Mouse (Mus musculus) kidney, adult 11 months (tissue): Measurements from ENCODE around the gene Lrrc75a.

Source experiments
- DNase-seq: peaks from one replicate; pipeline ENCODE4 v3.0.0; 2022

Gene Lrrc75a

GRCm38 (mm10) chr11:62614876-62615410 lies 33.4 kb downstream of the Lrrc75a start:
- no peak for DNase-seq

DNA sequence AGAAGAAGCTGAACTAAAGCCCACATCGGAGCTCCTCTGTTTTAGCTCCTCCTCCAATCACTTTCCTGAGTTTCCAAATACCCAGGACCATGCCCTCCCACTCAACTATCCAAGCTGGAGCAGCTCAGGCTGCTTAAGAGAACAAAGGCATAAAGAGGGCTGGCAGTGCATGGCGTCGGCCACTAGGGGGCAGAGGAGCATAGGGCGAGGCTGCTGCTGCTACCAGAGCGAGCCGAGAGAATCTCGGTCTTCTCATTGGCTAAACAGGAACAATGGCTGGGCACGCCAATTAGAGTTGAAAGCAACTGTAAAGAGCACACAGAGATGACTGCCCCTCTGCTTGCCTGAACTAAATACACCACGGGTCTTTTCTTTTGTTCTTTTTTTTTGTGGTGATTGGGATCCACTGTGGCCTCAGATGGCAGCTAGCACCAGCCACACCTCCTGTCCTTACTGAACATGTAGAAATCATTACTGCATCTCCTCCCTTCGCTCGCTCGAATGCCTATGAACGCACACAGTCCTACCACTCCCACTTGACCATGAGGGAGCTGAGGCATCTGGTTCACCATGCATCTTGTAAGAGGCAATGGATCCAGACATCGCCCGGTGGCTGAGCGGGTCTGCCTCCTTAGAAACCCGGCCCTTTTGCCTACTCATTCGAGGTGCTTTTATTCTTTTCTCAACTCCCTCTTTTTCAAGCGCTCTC lies 34.5 kb downstream of the Lrrc75a start:
- peak; percentile 82 for DNase-seq

DNA sequence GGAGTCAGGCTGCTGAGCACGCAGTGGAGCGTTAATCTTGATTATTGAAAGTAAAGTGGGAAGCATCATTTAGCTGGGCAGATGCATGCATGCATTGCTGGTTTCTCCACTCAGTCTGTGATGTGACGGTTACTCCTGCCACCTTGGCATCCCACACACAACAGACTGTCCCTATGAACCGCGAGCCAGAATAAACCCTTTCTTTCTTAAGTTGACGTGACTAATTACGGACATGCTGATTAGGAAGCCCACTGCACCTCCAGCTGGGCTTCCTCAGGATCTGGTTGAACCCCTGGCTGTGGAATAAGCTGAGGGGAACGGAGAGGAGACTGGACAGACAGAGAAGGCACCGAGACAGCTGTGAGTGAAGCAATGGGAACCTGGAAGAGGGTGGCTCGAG lies 35.7 kb downstream of the Lrrc75a start:
- DNase-seq: no peak

DNA sequence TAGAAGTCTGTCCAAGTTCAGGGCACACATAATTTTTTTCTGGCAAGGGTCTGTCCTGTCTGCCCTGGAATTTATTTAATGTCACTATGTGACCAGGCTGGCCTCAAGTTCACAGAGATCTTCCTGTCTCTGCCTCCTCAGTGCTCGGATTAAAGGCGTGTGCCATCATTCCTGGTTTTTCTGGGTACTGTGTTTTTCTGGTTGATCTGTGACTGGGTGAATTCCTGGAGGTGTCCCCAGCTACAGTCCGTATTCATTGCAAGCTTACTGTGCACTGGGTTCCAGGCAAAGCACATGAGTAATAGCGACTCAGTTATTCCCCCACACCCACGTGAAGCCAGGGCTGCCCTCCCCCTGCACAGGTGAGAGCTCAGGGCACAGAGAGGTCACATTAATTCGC lies 38.0 kb downstream of the Lrrc75a start:
- no peak for DNase-seq

DNA sequence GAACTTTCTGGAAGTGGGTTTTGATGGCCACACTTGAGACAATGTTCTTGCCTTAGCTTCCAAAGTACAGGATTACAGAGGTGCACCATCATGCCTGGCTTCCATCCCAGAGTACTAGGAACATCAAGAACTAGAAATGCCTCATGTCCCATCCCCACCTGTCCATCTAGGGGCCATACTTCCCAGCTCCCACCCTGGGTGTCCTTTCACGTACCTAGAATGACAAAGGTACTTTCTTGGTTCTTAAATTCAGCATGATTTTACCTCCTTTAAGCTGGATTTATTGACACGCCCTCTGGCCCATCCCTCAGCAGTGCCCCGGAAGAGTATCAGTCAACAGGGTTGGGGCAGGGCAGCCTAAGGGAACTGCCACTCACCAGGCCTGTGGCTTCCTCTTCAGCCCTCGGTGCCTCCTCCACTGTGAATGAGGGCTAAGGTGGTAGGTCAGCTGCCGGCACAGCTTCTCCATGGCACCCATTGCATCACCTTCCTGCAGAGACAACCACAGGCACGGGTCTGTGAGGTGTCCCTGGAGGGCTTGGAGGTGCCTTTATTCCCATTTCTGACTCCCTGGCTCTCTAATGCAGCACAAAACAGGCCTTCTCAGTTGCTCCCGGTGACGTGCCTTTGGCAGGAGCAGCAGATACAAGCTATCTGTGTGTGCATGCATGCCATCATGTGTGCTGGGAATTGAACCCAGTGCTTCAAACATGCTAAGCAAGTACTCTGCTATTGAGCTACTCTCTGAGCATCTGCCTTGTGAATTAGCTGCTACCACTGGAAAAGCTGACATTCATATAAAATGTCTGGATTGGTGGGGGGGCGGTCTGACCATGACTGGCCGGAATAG lies 39.3 kb downstream of the Lrrc75a start:
- DNase-seq: no peak

DNA sequence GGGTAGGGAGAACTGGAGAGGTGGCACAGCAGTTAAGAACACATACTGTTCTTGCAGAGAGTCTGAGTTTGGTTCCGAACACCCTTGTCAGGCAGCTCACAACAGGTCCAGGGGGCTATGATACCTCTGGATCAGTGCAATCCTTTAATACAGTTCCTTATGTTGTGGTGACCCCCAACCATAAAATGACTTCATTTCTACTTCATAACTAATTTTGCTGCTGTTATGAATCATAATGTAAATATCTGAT lies 40.4 kb downstream of the Lrrc75a start:
- DNase-seq: no peak

DNA sequence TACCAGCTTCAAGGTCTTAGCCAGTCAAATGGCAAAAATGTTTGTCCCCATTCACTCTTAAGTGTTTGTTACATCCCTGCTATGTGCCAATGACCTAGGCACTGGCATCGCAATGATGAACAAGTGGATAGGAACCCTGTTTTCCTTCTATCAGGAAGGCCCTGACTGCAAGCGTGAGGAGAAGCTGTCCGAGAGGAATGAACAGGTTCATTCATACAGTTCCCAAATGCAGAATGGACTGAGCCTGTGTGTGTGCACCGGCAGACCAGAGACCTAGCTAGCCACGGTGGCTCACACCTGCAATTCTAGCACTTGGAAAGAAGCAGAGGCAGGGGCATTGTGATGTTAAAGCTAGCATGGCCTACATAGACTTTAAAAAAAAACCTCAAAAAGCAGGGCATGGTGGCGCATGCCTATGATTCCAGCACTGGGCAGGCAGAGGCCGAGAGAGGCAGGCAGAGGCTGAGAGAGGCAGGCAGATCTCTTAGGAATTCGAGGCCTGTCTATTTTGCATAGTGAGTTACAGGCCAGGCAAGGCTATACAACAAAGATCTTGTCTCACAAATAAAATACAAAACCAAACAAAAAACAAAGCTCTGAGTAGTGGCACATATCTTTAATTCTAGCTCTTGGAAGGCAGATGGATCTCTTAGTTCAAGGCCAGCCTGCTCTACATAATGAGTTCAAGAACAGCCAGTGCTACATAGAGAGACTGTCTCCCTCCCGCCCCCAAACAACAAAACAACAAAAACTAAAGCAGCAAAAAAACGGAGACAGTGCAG lies 41.0 kb downstream of the Lrrc75a start:
- no peak for DNase-seq

DNA sequence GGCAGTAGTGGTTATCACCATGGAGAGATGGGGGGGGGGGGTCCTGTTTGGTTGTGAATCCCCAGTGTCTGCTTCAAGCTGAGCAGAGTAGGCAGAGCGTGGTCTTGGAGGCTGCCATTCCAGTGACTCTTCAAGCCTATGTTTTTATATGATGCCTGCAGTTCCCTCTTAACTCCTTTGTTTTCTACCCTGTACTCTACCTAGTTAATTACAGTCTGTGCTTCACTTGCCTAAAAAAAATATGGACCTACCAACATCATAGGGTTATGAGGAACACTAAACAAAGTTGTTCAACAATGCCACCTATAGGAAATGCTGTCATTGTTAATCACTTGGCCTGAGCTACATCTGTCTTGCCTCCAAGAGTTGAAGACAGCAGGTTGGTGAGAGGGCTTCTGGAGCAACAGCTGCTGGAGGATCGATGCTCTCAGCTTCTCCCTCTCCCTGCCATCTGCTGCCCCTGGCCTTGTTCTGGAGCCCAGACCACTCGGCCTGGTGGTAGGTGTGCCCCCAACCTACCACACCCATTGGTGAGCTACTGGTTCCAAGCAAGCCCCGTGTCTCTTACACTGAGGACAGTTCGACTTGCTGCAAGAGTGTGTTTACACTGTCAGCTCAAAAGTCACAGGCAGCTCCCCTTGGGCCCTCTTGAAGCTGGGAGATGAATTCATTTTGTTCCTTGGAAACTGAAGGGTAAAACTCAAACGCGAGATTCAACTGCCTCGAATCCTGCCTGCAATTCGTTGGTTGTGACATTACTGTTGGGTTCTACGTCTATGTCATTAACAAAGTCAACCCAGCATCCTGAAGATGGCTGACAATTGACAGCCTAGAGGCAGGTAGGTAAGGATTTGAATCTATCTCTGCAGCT lies 41.8 kb downstream of the Lrrc75a start:
- DNase-seq: no peak

DNA sequence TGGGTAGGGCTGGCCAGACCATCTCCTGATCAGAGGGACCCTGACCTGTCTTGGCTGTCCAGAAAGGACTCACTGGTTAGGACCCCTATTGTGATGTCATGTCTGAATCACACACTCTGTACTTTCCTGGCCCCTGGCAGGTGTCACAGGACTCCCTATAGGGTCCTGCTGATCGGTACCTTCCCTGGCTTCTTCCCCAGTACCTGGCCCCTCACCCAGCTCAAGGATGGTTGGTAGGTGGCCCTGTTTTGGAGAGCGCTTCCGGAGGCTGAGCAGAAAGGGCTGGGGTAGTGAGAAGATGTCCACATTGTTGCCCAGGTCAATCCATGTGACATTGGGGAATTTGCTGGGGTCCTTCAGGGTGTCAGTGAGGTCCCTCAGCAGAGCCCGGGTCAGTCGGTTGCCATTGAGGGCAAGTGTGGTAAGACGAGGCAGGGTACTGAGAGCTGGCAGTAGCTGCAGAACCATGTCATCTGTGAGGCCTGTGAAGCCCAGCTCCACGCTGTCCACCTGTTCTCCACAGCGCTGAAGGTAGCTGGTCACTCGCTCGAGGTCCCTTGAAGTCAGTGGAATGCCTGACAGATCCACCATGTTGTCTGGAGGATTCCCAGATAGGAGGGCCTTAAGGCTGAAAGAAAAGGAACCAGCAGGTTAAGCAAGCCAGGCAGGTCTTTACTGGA lies 42.6 kb downstream of the Lrrc75a start:
- no peak for DNase-seq

GRCm38 (mm10) chr11:62604886-62605618 lies 43.3 kb downstream of the Lrrc75a start:
- DNase-seq: no peak

- DNase-seq: no peak
Observed at GRCm38 (mm10) chr11:62604123-62604706, 44.1 kb downstream of the Lrrc75a start.

DNA sequence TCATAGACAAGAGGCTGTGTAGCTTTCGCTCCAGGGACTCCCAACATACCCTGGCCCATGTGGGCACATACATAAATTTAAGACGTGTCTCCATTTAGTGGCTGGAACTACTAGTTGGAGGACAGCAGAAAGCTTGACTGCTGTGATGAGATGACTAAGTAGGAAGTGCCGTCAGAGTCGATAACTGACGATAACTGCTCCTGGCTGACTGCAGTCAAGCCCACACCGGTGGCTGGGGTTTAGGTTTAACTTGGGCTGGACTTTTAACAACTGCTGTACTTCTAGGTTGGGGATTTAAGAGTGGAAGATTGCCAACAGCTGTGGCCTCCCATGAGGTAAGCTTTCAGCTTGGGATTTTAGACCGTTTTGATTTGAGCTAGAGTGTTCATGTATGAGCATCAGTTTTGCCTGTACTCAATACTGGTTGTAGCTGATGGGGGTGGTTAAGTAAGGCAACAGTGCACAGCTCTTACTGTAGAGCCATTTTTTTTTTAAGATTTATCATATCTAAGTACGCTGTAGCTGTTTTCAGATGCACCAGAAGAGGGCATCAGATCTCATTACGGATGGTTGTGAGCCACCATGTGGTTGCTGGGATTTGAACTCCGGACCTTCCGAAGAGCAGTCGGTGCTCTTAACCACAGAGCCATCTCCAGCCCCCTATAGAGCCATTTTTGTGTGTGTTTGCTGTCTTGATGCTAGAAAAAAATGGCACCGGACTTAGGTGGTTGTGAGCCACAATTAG lies 44.8 kb downstream of the Lrrc75a start:
- peak; percentile 36 for DNase-seq

GRCm38 (mm10) chr11:62602619-62603311 lies 45.6 kb downstream of the Lrrc75a start:
- peak; percentile 95 for DNase-seq

- DNase-seq: no peak
Observed at GRCm38 (mm10) chr11:62601732-62602618, 46.3 kb downstream of the Lrrc75a start.

DNA sequence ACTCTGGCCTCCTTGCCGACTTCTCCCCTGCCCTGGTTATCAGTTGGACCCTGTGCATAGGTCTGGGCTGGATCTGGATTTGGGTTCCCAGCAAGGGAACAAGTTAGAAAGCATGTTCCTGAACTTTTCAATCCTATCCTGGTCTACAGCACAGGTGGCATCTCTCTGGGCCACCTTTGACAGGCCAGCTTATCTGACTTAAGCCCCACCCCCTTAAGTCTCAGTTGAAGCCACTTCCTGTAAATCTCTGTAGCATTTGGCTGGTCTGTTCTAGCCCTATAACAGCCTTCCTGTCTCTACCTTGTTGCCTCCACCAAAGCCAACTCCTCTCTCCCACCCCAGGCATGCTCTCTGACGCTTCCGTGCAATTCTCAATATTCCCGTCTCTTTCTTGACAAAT lies 49.8 kb downstream of the Lrrc75a start:
- no peak for DNase-seq

- DNase-seq: no peak
Observed at GRCm38 (mm10) chr11:62591904-62592575, 56.3 kb downstream of the Lrrc75a start.

GRCm38 (mm10) chr11:62591026-62591425 lies 57.3 kb downstream of the Lrrc75a start:
- no peak for DNase-seq

- no peak for DNase-seq
Observed at GRCm38 (mm10) chr11:62589391-62589790, 58.9 kb downstream of the Lrrc75a start.
